Mouse (Mus musculus) hindbrain, embryonic 11.5 days (tissue): ENCODE data around the gene Il31ra. TPM values are rescaled to one million over a fixed set of nuclear protein-coding genes. Genes with fewer than 3 reads are reported as not detected.
"Not testable (repeated sequence)": the region's sequence is repeated elsewhere in the genome, so short reads cannot be mapped to it uniquely, and the experiment has no call there.

Source experiments
- ATAC-seq: fragments of 200-750 bp; cut with Nextera tagmentation; 2 replicates; pipeline ENCODE4 v1.8.0; 2017; ENCODE audit warnings: mild to moderate bottlenecking, moderate TSS enrichment, moderate library complexity; ENCODE audit not compliant: low FRiP score
- DNase-seq: peaks from one replicate; pipeline ENCODE4 v3.0.0-alpha.2; 2015; ENCODE audit warnings: low spot score
- H3K27ac ChIP-seq: fragments of 300-500 bp; sonication (generic); 2 replicates; pipeline ENCODE4 v1.5.1; 2014; ENCODE audit warnings: mild to moderate bottlenecking, low read depth, low read length
- H3K27me3 ChIP-seq: fragments of 300-500 bp; sonication (generic); 2 replicates; pipeline ENCODE4 v1.6.1; 2014; ENCODE audit warnings: mild to moderate bottlenecking, low read length, moderate library complexity, mixed read lengths; ENCODE audit not compliant: control insufficient read depth, insufficient read depth
- H3K36me3 ChIP-seq: fragments of 300-500 bp; sonication (generic); 2 replicates; pipeline ENCODE4 v1.6.1; 2014; ENCODE audit warnings: mild to moderate bottlenecking, low read length, moderate library complexity, mixed read lengths; ENCODE audit not compliant: control insufficient read depth, insufficient read depth
- H3K4me1 ChIP-seq: fragments of 300-500 bp; sonication (generic); replicated peaks from 2 replicates; pipeline ENCODE4 v1.6.1; 2014; ENCODE audit warnings: low read length, mixed read lengths; ENCODE audit not compliant: control insufficient read depth, insufficient read depth
- H3K4me2 ChIP-seq: fragments of 300-500 bp; sonication (generic); replicated peaks from 2 replicates; pipeline ENCODE4 v1.6.1; 2014; ENCODE audit warnings: mild to moderate bottlenecking, low read depth, low read length
- H3K4me3 ChIP-seq: fragments of 300-500 bp; sonication (generic); 2 replicates; pipeline ENCODE4 v1.5.1; 2014; ENCODE audit warnings: low read depth, low read length
- H3K9ac ChIP-seq: fragments of 300-500 bp; sonication (generic); 2 replicates; pipeline ENCODE4 v1.6.1; 2014; ENCODE audit warnings: low read depth, low read length
- H3K9me3 ChIP-seq: fragments of 300-500 bp; sonication (generic); 2 replicates; pipeline ENCODE4 v1.6.1; 2016; ENCODE audit warnings: low read length; ENCODE audit not compliant: control insufficient read depth
- WGBS: fragments of 180-500 bp; shearing (Covaris S2); extraction: QIAGEN DNeasy Blood & Tissue Kit; methylation state at CpG from one replicate; pipeline ENCODE4 v1.1.7; 2014; 5-methylcytosine and 5-hydroxymethylcytosine counted together
- polyA plus RNA-seq: library from polyadenylated mRNA; unstranded; fragments of >200 nt; fragmentation: Nextera tagmentation; extraction: Ambion mirVana; gene quantifications from 2 replicates; pipeline ENCODE4 v1.2.1, GENCODE M21; 2014

The Il31ra gene
- not detected in 2 replicates for polyA plus RNA-seq

DNA sequence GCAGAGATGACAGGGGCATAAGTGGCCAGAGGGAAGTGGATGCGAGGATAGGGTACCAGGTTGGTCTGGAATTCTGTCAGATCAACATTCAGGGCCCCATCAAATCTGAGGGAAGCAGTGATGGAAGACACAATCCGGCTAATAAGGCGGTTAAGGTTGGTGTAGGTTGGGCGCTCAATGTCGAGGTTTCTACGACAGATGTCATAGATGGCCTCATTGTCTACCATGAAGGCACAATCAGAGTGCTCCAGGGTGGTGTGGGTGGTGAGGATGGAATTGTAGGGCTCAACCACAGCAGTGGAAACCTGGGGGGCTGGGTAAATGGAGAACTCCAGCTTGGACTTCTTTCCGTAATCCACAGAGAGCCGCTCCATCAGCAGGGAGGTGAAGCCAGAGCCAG is at the start of gene Il31ra:
Il31ra (minus strand) TSS at position 101 of the 400 bp plus-strand sequence.
- not testable (repeated sequence) for H3K4me3 ChIP-seq, H3K9ac ChIP-seq, H3K4me1 ChIP-seq, DNase-seq, H3K27me3 ChIP-seq, H3K27ac ChIP-seq, H3K9me3 ChIP-seq, H3K36me3 ChIP-seq, H3K4me2 ChIP-seq, ATAC-seq
- 82% methylated on average over 6 of the region's 8 CpGs for WGBS

DNA sequence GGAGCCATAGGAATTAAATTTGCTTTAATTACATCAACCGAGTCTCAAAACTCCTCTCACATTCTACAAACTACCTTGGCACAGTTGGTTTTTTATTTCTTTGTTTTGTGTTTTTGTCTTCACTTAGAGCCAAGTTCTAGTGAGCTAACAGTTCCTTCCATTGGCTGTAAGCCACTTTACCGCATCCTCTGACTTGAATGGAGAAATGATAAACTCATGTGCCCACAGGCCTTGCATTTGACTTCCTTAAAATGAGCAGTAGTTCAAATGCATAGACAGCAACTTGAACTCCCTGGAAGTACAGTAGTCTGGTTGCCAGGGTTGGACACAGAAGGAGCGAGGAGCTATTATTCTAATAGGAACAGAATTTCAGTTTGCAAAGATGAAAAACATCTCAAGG is 48.7 kb upstream of the Il31ra start:
- Histone ChIP-seq H3K36me3 (no peaks in the 10 kb centered on the region), H3K27ac (no peak overlapping the region), H3K4me1 (no peaks in the 10 kb centered on the region), H3K27me3 (no peaks in the 10 kb centered on the region), H3K9ac (no peak overlapping the region), H3K4me3 (no peak overlapping the region), H3K9me3 (no peaks in the 10 kb centered on the region), H3K4me2 (no peak overlapping the region)
- no peak for DNase-seq
- no peak for ATAC-seq
- 93% methylated on average over 3 of the region's 3 CpGs for WGBS

DNA sequence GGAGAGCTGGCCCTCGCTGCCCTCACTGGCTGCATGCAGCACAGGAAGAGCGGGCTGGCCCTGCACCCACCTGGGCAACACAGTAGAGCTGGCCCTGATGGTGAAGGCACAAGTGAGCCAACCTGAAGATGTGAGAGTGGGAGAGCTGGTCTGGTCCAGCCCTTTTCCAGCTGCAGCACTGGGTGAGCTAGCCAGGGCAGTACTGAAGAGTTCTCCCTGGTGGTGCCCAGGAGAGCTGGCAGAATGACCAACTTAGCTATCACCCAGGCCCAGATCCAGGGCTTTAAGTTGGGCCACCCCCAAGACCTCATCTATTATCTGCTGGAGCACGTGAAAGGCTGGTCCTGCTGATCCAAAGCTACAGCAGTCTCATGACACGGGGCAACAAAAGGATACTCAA is 45.0 kb upstream of the Il31ra start:
- Histone ChIP-seq H3K4me3 (no peak overlapping the region), H3K27me3 (no peaks in the 10 kb centered on the region), H3K36me3 (no peaks in the 10 kb centered on the region), H3K9ac (no peak overlapping the region), H3K4me1 (no peaks in the 10 kb centered on the region), H3K27ac (no peak overlapping the region), H3K4me2 (no peak overlapping the region), H3K9me3 (no peaks in the 10 kb centered on the region)
- ATAC-seq: no peak
- WGBS: 57% methylated on average over 4 of the region's 4 CpGs
- DNase-seq: no peak

DNA sequence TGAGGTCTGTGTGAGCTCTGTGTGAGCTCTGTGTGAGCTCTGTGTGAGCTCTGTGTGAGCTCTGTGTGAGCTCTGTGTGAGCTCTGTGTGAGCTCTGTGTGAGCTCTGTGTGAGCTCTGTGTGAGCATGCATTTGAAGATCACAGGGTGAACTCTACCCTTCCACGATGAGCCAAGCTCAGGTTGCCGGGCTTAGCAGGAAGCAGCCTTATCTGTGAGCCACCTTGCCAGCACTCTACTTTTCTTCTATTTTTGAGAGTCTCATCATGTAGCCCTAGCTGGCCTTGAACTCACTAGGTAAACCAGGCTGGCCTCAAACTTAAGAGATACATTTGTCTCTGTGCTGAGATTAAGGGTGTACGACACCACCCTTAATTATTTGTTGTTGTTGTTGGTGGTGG is 42.3 kb upstream of the Il31ra start:
- H3K36me3 ChIP-seq: no peaks in the 10 kb centered on the region
- WGBS: 43% methylated on average over 3 of the region's 3 CpGs
- H3K9ac ChIP-seq: no peak overlapping the region
- H3K4me2 ChIP-seq: no peak overlapping the region
- no peaks in the 10 kb centered on the region for H3K27me3 ChIP-seq
- ATAC-seq: no peak
- no peak for DNase-seq
- H3K4me1 ChIP-seq: no peaks in the 10 kb centered on the region
- H3K27ac ChIP-seq: no peak overlapping the region
- no peaks in the 10 kb centered on the region for H3K9me3 ChIP-seq
- H3K4me3 ChIP-seq: no peak overlapping the region

DNA sequence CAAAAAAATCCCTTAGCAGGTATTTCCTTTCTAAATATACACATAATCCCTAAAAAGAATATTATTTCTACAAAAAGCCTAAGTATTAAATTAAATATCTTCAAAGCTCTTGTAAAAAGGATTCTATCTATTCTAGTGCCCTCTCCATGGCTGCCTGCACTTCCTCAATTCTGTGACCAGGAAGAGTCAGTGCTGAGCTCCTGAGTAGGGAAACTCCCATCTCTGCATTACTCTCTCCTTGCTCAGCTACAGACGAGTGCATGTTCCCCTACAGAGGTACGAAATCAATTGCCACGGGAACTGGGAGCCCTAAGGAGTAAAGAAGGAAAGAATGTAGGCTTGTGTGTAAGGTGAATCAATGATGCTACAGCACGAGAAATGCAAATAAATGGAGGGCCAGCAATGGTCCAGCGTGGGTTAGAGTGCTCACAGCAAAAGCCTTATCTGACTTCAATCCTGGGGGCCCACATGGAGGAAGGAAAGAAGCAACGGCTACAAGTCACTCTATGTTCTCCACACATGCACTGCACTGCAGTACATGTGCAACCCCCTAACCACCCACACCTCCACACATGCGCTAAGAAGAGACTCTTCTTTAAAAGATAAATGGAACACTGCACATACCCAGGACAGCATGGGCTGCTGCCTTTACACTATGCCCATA is 41.1 kb upstream of the Il31ra start:
- no peak overlapping the region for H3K9ac ChIP-seq
- H3K27me3 ChIP-seq: no peaks in the 10 kb centered on the region
- no peaks in the 10 kb centered on the region for H3K4me1 ChIP-seq
- DNase-seq: no peak
- no peak overlapping the region for H3K27ac ChIP-seq
- no peak overlapping the region for H3K4me2 ChIP-seq
- H3K4me3 ChIP-seq: no peak overlapping the region
- 63% methylated on average over 7 of the region's 7 CpGs for WGBS
- no peaks in the 10 kb centered on the region for H3K9me3 ChIP-seq
- H3K36me3 ChIP-seq: no peaks in the 10 kb centered on the region
- no peak for ATAC-seq

DNA sequence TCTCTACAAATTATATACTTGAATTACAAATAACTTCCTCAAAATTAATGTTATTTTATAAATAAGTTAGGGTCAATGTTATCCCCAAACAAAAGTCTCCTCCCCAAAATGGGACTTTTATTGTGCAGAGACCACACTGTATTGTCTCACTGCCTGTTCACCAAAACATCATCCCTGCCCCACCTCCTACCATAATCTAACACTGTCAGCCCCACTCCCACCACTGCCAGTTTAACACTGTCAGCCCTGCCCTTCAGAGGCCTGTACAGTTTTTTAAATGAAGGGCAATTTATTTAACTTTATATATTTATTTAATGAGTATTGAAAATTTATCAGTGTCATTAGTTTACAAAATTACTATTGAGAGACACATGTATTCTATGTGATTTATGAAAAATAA is 31.4 kb upstream of the Il31ra start:
- H3K27me3 ChIP-seq: no peaks in the 10 kb centered on the region
- no peaks in the 10 kb centered on the region for H3K36me3 ChIP-seq
- H3K4me1 ChIP-seq: no peaks in the 10 kb centered on the region
- no peak overlapping the region for H3K4me3 ChIP-seq
- no peak overlapping the region for H3K9ac ChIP-seq
- H3K4me2 ChIP-seq: no peak overlapping the region
- DNase-seq (no peak), ATAC-seq (no peak)
- no peak overlapping the region for H3K27ac ChIP-seq
- H3K9me3 ChIP-seq: no peaks in the 10 kb centered on the region

DNA sequence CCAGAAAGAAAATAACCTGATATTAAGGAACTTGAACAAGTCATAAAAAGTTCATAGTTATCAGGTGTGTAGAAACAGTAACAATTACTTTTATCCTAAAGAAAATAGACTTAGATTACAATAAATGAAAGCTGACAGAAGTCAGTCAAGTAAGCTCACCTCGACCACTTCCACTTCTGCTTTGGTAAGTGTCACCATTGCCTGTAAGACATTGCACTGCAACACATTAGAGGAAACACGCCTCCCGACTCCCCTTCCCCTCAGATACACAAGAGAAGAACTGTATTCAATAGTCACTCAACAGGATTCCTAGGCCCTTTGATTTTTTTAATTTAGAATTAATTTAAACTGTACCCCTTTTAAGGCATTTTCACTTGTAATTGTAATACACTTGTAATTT is 30.5 kb upstream of the Il31ra start:
- 80% methylated on average over 3 of the region's 3 CpGs for WGBS
- no peaks in the 10 kb centered on the region for H3K27me3 ChIP-seq
- ATAC-seq (no peak), DNase-seq (no peak)
- H3K9me3 ChIP-seq: no peaks in the 10 kb centered on the region
- no peaks in the 10 kb centered on the region for H3K4me1 ChIP-seq
- H3K36me3 ChIP-seq: no peaks in the 10 kb centered on the region
- H3K9ac ChIP-seq: no peak overlapping the region
- no peak overlapping the region for H3K4me2 ChIP-seq
- no peak overlapping the region for H3K4me3 ChIP-seq
- no peak overlapping the region for H3K27ac ChIP-seq

DNA sequence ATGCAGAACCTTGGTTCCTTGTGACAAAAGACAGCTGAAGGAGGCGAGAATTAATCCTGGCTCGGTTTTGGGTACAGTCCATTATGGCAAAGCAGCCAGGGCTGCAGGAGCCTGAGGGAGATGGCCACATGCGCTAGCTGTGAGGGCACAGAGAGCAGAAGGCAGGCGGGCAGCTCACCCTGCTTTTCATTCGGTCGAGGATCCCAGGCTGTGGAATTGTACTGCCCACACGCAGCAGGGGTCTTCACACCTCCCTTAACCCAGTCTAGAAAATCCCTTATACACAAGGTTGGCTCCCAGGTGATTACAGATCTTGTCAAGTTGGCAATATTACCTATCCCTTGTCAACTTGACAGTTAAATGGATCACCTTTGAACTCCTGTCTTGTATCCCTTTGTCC is 29.5 kb upstream of the Il31ra start:
- Histone ChIP-seq H3K9ac (no peak overlapping the region), H3K4me1 (no peaks in the 10 kb centered on the region), H3K9me3 (no peaks in the 10 kb centered on the region), H3K27me3 (no peaks in the 10 kb centered on the region), H3K36me3 (no peaks in the 10 kb centered on the region), H3K27ac (no peak overlapping the region), H3K4me3 (no peak overlapping the region), H3K4me2 (no peak overlapping the region)
- no peak for ATAC-seq
- 52% methylated on average over 7 of the region's 7 CpGs for WGBS
- no peak for DNase-seq

DNA sequence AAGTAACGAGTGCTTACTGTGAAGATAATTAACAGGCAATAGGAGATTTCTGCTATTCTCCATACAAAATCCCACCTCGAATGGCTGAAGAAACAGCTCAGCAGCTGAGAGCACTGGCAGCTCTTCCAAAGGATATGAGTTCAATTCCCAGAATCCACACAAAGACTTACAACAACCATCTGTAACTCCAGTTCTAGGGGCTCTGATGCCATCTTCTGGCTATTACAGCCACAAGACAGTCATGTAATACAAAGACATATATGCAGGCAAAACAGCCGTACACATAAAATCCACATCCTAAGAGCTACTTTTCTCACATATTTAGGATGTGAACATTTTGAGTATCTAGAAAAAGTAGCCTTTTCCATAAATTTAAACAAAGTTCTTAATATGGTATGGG is 27.4 kb upstream of the Il31ra start:
- 93% methylated on average over 3 of the region's 3 CpGs for WGBS
- H3K9me3 ChIP-seq: no peaks in the 10 kb centered on the region

More for the DNA sequence above, 27.4 kb upstream of the Il31ra start:
- Histone ChIP-seq H3K36me3 (no peaks in the 10 kb centered on the region), H3K4me1 (no peaks in the 10 kb centered on the region), H3K4me3 (no peak overlapping the region), H3K4me2 (no peak overlapping the region), H3K9ac (no peak overlapping the region), H3K27me3 (no peaks in the 10 kb centered on the region), H3K27ac (no peak overlapping the region)
- DNase-seq (no peak), ATAC-seq (no peak)
